Mouse (Mus musculus): ENCODE results near the gene Tssk6. TPM values are rescaled to one million over a fixed set of nuclear protein-coding genes. Genes with fewer than 3 reads are reported as not detected.
"Not testable (repeated sequence)": the region's sequence is repeated elsewhere in the genome, so short reads cannot be mapped to it uniquely, and the experiment has no call there.

Gene Tssk6
- polyA plus RNA-seq, 1 experiment from 2014 or later = 1.7 TPM

GRCm38 (mm10) chr8:69935431-69935830 lies 33.4 kb downstream of the Tssk6 start:
- peaks cover 19% of the 10 kb centered on the region for H3K36me3 ChIP-seq (replicated peaks; ENCODE audit: insufficient read depth, low read length)
- DNase-seq = no peak
- H3K9ac ChIP-seq (replicated peaks) = no peak overlapping the region
- H3K4me2 ChIP-seq (ENCODE audit: low read depth, low read length) = no peak overlapping the region
- no peaks in the 10 kb centered on the region for H3K9me3 ChIP-seq (ENCODE audit: low read length)
- peaks cover 30% of the 10 kb centered on the region for H3K4me1 ChIP-seq (ENCODE audit: insufficient read depth)
- no peak for TF ChIP-seq CTCF (IDR thresholded peaks at IDR 0.05; ENCODE audit: low read depth)
- TF ChIP-seq EP300 (IDR thresholded peaks at IDR 0.05; ENCODE audit: low read depth) = no peak
- no peak overlapping the region for H3K4me3 ChIP-seq (ENCODE audit: low read depth, low read length)
- no peaks in the 10 kb centered on the region for H3K27me3 ChIP-seq (ENCODE audit: insufficient read depth, low read length)
- 98% methylated on average over 3 of the region's 3 CpGs for WGBS (ENCODE audit: insufficient replicate concordance)
- H3K27ac ChIP-seq (ENCODE audit: low read depth) = no peak overlapping the region
- ATAC-seq = no peak

- no peak overlapping the region for H3K4me3 ChIP-seq (ENCODE audit: low read depth, low read length)
- H3K4me1 ChIP-seq (ENCODE audit: insufficient read depth) = peaks cover 35% of the 10 kb centered on the region
- no peaks in the 10 kb centered on the region for H3K27me3 ChIP-seq (ENCODE audit: insufficient read depth, low read length)
- 78% methylated on average over 7 of the region's 7 CpGs for WGBS (ENCODE audit: insufficient replicate concordance)
- no peak overlapping the region for H3K4me2 ChIP-seq (ENCODE audit: low read depth, low read length)
- H3K9ac ChIP-seq (replicated peaks) = no peak overlapping the region
- no peak overlapping the region; the same call in 1 of the 2 replicates for H3K27ac ChIP-seq (ENCODE audit: low read depth)
- ATAC-seq (peak; percentile 65), DNase-seq (no peak)
- TF ChIP-seq CTCF (IDR thresholded peaks at IDR 0.05; ENCODE audit: low read depth) (no peak), EP300 (IDR thresholded peaks at IDR 0.05; ENCODE audit: low read depth) (no peak)
- peaks cover 19% of the 10 kb centered on the region for H3K36me3 ChIP-seq (replicated peaks; ENCODE audit: insufficient read depth, low read length)
- H3K9me3 ChIP-seq (ENCODE audit: low read length) = no peaks in the 10 kb centered on the region
Observed at GRCm38 (mm10) chr8:69936050-69936794, 34.2 kb downstream of the Tssk6 start.

- no peak overlapping the region for H3K4me3 ChIP-seq (ENCODE audit: low read depth, low read length)
- no peak for ATAC-seq
- H3K27ac ChIP-seq (ENCODE audit: low read depth) = no peak overlapping the region
- no peak overlapping the region for H3K9ac ChIP-seq (replicated peaks)
- H3K4me2 ChIP-seq (ENCODE audit: low read depth, low read length) = no peak overlapping the region
- H3K9me3 ChIP-seq (ENCODE audit: low read length) = no peaks in the 10 kb centered on the region
- no peak for DNase-seq
- peaks cover 37% of the 10 kb centered on the region for H3K4me1 ChIP-seq (ENCODE audit: insufficient read depth)
- peaks cover 19% of the 10 kb centered on the region for H3K36me3 ChIP-seq (replicated peaks; ENCODE audit: insufficient read depth, low read length)
- H3K27me3 ChIP-seq (ENCODE audit: insufficient read depth, low read length) = no peaks in the 10 kb centered on the region
- 67% methylated on average over 3 of the region's 3 CpGs for WGBS (ENCODE audit: insufficient replicate concordance)
- no peak for TF ChIP-seq CTCF (IDR thresholded peaks at IDR 0.05; ENCODE audit: low read depth)
- no peak for TF ChIP-seq EP300 (IDR thresholded peaks at IDR 0.05; ENCODE audit: low read depth)
Observed at GRCm38 (mm10) chr8:69937466-69937865, 35.5 kb downstream of the Tssk6 start.

- Histone ChIP-seq H3K4me1 (ENCODE audit: insufficient read depth) (peaks cover 37% of the 10 kb centered on the region), H3K4me2 (ENCODE audit: low read depth, low read length) (no peak overlapping the region), H3K27ac (ENCODE audit: low read depth) (no peak overlapping the region), H3K4me3 (ENCODE audit: low read depth, low read length) (no peak overlapping the region), H3K9ac (replicated peaks) (no peak overlapping the region), H3K27me3 (ENCODE audit: insufficient read depth, low read length) (no peaks in the 10 kb centered on the region), H3K36me3 (replicated peaks; ENCODE audit: insufficient read depth, low read length) (peaks cover 19% of the 10 kb centered on the region), H3K9me3 (ENCODE audit: low read length) (no peaks in the 10 kb centered on the region)
- no peak for TF ChIP-seq CTCF (IDR thresholded peaks at IDR 0.05; ENCODE audit: low read depth)
- TF ChIP-seq EP300 (IDR thresholded peaks at IDR 0.05; ENCODE audit: low read depth) = no peak
- ATAC-seq = no peak
- WGBS (ENCODE audit: insufficient replicate concordance) = 40% methylated on average over 6 of the region's 6 CpGs
- no peak for DNase-seq
Observed at GRCm38 (mm10) chr8:69938245-69938982, 36.4 kb downstream of the Tssk6 start.

DNA sequence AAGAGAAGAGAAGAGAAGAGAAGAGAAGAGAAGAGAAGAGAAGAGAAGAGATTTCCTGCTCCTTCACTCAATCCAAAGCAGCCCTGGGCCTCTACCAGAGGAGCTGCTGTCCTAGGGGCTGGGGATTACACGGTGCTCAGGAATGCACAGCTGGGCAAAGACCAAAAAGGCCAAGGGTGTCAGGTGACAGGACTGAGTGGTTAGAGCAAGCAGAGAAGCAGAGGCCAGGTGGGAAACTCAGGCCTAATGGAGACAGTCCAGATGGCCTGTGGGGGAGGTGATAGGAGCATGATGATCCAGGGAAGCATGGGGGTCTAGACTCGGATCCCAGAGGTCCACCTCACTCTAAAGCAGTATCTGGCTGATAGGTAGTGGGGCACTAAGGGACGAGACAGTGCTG lies 37.6 kb downstream of the Tssk6 start:
- DNase-seq = no peak
- H3K9ac ChIP-seq (replicated peaks) = no peak overlapping the region
- no peak overlapping the region for H3K4me3 ChIP-seq (ENCODE audit: low read depth, low read length)
- no peak for TF ChIP-seq CTCF (IDR thresholded peaks at IDR 0.05; ENCODE audit: low read depth)
- TF ChIP-seq EP300 (IDR thresholded peaks at IDR 0.05; ENCODE audit: low read depth) = no peak
- H3K9me3 ChIP-seq (ENCODE audit: low read length) = no peaks in the 10 kb centered on the region
- peaks cover 14% of the 10 kb centered on the region for H3K36me3 ChIP-seq (replicated peaks; ENCODE audit: insufficient read depth, low read length)
- H3K27me3 ChIP-seq (ENCODE audit: insufficient read depth, low read length) = no peaks in the 10 kb centered on the region
- no peak overlapping the region for H3K27ac ChIP-seq (ENCODE audit: low read depth)
- peaks cover 37% of the 10 kb centered on the region for H3K4me1 ChIP-seq (ENCODE audit: insufficient read depth)
- ATAC-seq = peak; percentile 67
- 29% methylated on average over 3 of the region's 3 CpGs for WGBS (ENCODE audit: insufficient replicate concordance)
- no peak overlapping the region for H3K4me2 ChIP-seq (ENCODE audit: low read depth, low read length)

DNA sequence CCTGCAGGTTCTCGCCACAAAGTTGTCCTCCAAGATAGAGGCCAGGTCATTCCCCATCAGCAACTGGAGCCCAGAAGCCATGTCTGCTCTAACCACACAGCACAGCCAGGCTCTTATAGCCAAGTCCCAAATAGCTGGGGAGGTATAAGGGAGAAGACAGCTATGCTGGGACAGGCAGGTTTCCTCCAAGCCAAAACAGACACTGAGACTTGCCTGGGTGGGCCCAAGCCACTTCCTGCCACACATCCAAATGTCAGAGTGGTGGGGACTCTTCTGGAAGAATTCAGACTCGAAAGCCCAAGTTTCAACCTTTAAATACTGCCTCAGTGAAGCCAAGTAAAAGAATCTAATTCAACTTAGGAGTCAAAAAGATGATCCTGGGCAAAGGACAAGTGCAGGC lies 38.4 kb downstream of the Tssk6 start:
- no peak overlapping the region for H3K4me3 ChIP-seq (ENCODE audit: low read depth, low read length)
- TF ChIP-seq CTCF (IDR thresholded peaks at IDR 0.05; ENCODE audit: low read depth) = no peak
- TF ChIP-seq EP300 (IDR thresholded peaks at IDR 0.05; ENCODE audit: low read depth) = no peak
- no peak overlapping the region for H3K27ac ChIP-seq (ENCODE audit: low read depth)
- no peaks in the 10 kb centered on the region for H3K9me3 ChIP-seq (ENCODE audit: low read length)
- DNase-seq (no peak), ATAC-seq (no peak)
- no peak overlapping the region for H3K4me2 ChIP-seq (ENCODE audit: low read depth, low read length)
- H3K36me3 ChIP-seq (replicated peaks; ENCODE audit: insufficient read depth, low read length) = peaks cover 8% of the 10 kb centered on the region
- no peak overlapping the region for H3K9ac ChIP-seq (replicated peaks)
- peaks cover 37% of the 10 kb centered on the region for H3K4me1 ChIP-seq (ENCODE audit: insufficient read depth)
- no peaks in the 10 kb centered on the region for H3K27me3 ChIP-seq (ENCODE audit: insufficient read depth, low read length)
- 43% methylated on average over 2 of the region's 2 CpGs for WGBS (ENCODE audit: insufficient replicate concordance)

GRCm38 (mm10) chr8:69942495-69942894 lies 40.5 kb downstream of the Tssk6 start:
- H3K27me3 ChIP-seq (ENCODE audit: insufficient read depth, low read length); H3K27ac ChIP-seq (ENCODE audit: low read depth); H3K36me3 ChIP-seq (replicated peaks; ENCODE audit: insufficient read depth, low read length); H3K9ac ChIP-seq (replicated peaks); H3K4me2 ChIP-seq (ENCODE audit: low read depth, low read length); H3K4me3 ChIP-seq (ENCODE audit: low read depth, low read length); ATAC-seq; H3K9me3 ChIP-seq (ENCODE audit: low read length); DNase-seq: not testable (repeated sequence)
- WGBS (ENCODE audit: insufficient replicate concordance) = 83% methylated on average over 2 of the region's 3 CpGs
- peaks cover 31% of the 10 kb centered on the region for H3K4me1 ChIP-seq (ENCODE audit: insufficient read depth)

Measured in liver, postnatal 0 days (tissue).